Mouse (Mus musculus): ENCODE results near the gene Nudcd2.
"Not testable (repeated sequence)": the region's sequence is repeated elsewhere in the genome, so short reads cannot be mapped to it uniquely, and the experiment has no call there.

Gene Nudcd2

GRCm38 (mm10) chr11:40733339-40734174 lies at the start of gene Nudcd2, which contains the start of gene Hmmr:
Gene Nudcd2, plus strand, starts transcription at chr11:40733667.
Gene Hmmr, minus strand, starts transcription at chr11:40733422.
- peak; percentile 70 for DNase-seq (ENCODE audit: low spot score)

- no peak for DNase-seq (ENCODE audit: low spot score)
Observed at GRCm38 (mm10) chr11:40690444-40691127, 42.9 kb upstream of the Nudcd2 start.

- DNase-seq (ENCODE audit: low spot score), result no peak
Observed at GRCm38 (mm10) chr11:40692101-40692509, 41.4 kb upstream of the Nudcd2 start.

- DNase-seq (ENCODE audit: low spot score), result peak; percentile 92
Observed at GRCm38 (mm10) chr11:40692511-40693365, 40.7 kb upstream of the Nudcd2 start.

GRCm38 (mm10) chr11:40693366-40693951 lies 40.0 kb upstream of the Nudcd2 start:
- peak; percentile 48 for DNase-seq (ENCODE audit: low spot score)

- peak; percentile 36 for DNase-seq (ENCODE audit: low spot score)
Observed at GRCm38 (mm10) chr11:40694311-40695087, 39.0 kb upstream of the Nudcd2 start.

GRCm38 (mm10) chr11:40695103-40695502 lies 38.4 kb upstream of the Nudcd2 start, which contains the start of gene Mat2b:
Gene Mat2b, minus strand, starts transcription at chr11:40695203.
- DNase-seq (ENCODE audit: low spot score), result no peak

- DNase-seq (ENCODE audit: low spot score), result not testable (repeated sequence)
Observed at GRCm38 (mm10) chr11:40709899-40710298, 23.6 kb upstream of the Nudcd2 start.

- no peak for DNase-seq (ENCODE audit: low spot score)
Observed at GRCm38 (mm10) chr11:40713858-40714257, 19.6 kb upstream of the Nudcd2 start.

GRCm38 (mm10) chr11:40715524-40715923 lies 17.9 kb upstream of the Nudcd2 start:
- DNase-seq (ENCODE audit: low spot score), result no peak

GRCm38 (mm10) chr11:40718324-40718723 lies 15.1 kb upstream of the Nudcd2 start:
- DNase-seq (ENCODE audit: low spot score), result no peak

GRCm38 (mm10) chr11:40732997-40733338 lies 499 bp upstream of the Nudcd2 start:
- DNase-seq (ENCODE audit: low spot score), result no peak

GRCm38 (mm10) chr11:40734251-40734752 lies 835 bp downstream of the Nudcd2 start:
- no peak for DNase-seq (ENCODE audit: low spot score)

- no peak for DNase-seq (ENCODE audit: low spot score)
Observed at GRCm38 (mm10) chr11:40737369-40737768, 3.9 kb downstream of the Nudcd2 start.

- no peak for DNase-seq (ENCODE audit: low spot score)
Observed at GRCm38 (mm10) chr11:40741605-40742262, 8.3 kb downstream of the Nudcd2 start.

GRCm38 (mm10) chr11:40744348-40744747 lies 10.9 kb downstream of the Nudcd2 start:
- DNase-seq (ENCODE audit: low spot score), result no peak

GRCm38 (mm10) chr11:40746361-40746760 lies 12.9 kb downstream of the Nudcd2 start:
- DNase-seq (ENCODE audit: low spot score), result no peak

GRCm38 (mm10) chr11:40747716-40748115 lies 14.2 kb downstream of the Nudcd2 start:
- DNase-seq (ENCODE audit: low spot score), result no peak

GRCm38 (mm10) chr11:40753836-40754235 lies 20.4 kb downstream of the Nudcd2 start:
- no peak for DNase-seq (ENCODE audit: low spot score)

- no peak for DNase-seq (ENCODE audit: low spot score)
Observed at GRCm38 (mm10) chr11:40754664-40755107, 21.2 kb downstream of the Nudcd2 start.

All from ovary, postnatal 10 days (tissue).